Mouse (Mus musculus): Measurements from ENCODE around the gene Snrpf. TPM values are rescaled to one million over a fixed set of nuclear protein-coding genes. Genes with fewer than 3 reads are reported as not detected.
"Not testable (repeated sequence)": the region's sequence is repeated elsewhere in the genome, so short reads cannot be mapped to it uniquely, and the experiment has no call there.

Gene Snrpf
- polyA plus RNA-seq, 1 experiment from 2014 or later = 155 TPM

DNA sequence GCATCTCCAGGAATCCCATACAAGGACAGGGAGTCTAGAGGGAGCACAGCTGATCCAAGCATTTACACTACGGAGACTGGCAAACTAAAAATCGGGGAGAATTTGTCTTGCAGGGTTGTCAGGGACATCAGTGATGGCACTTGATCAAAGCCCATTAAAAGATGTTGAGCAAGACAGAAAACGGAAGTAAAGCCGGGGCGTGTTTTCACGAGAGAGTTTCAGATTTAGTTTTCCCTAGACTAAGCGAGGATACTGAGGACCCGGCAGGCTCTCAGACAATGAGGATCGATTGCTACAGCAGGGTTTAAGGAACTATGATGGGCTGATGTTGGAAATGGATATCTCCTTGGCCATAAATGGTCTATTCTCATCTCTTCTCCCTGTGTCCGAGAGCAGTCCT is 22.4 kb downstream of the Snrpf start:
- DNase-seq (no peak), ATAC-seq (ENCODE audit: insufficient read depth) (no peak)
- TF ChIP-seq CTCF (IDR thresholded peaks at IDR 0.05; ENCODE audit: low read depth) = no peak
- Histone ChIP-seq H3K4me1 (ENCODE audit: insufficient read depth) (no peaks in the 10 kb centered on the region), H3K36me3 (ENCODE audit: insufficient read depth) (no peaks in the 10 kb centered on the region), H3K4me2 (no peak overlapping the region), H3K9ac (no peak overlapping the region), H3K4me3 (ENCODE audit: low read depth, low read length) (no peak overlapping the region), H3K27me3 (ENCODE audit: insufficient read depth, low read length) (no peaks in the 10 kb centered on the region), H3K27ac (ENCODE audit: low read depth) (no peak overlapping the region), H3K9me3 (ENCODE audit: low read depth, low read length) (no peaks in the 10 kb centered on the region)
- WGBS = 71% methylated on average over 10 of the region's 10 CpGs

DNA sequence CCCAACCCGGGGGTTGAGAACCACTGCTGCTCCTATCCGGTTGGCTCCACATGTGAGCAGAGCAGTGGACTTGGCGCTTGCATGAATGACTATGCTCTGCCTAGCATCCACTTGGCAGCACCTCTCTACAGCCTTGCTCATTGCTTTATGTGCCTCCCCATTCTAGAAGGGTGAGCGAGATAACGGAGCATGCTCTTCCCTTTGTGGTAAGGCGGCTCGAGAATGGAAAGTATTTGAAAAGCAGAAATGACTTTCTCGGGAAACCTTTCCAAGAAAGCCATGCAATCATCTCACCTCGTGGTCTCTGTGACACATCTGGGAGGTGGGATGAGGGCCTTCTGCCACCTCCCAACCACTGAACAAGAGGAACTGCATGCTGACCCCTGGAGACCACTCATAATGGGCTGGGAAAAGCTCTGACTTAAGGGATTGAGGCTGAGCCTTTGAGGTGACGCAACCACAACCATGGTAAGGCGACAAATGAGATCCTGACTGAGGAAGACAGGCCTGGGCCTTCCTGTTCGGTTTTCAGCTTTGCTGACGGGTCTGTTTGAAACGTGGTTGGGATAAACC is 24.9 kb downstream of the Snrpf start:
- ATAC-seq (ENCODE audit: insufficient read depth) (no peak), DNase-seq (no peak)
- no peak overlapping the region for H3K4me2 ChIP-seq
- TF ChIP-seq CTCF (IDR thresholded peaks at IDR 0.05; ENCODE audit: low read depth) = no peak
- no peak overlapping the region for H3K4me3 ChIP-seq (ENCODE audit: low read depth, low read length)
- H3K9ac ChIP-seq = no peak overlapping the region
- no peak overlapping the region for H3K27ac ChIP-seq (ENCODE audit: low read depth)
- H3K27me3 ChIP-seq (ENCODE audit: insufficient read depth, low read length) = no peaks in the 10 kb centered on the region
- no peaks in the 10 kb centered on the region for H3K9me3 ChIP-seq (ENCODE audit: low read depth, low read length)
- no peaks in the 10 kb centered on the region for H3K36me3 ChIP-seq (ENCODE audit: insufficient read depth)
- H3K4me1 ChIP-seq (ENCODE audit: insufficient read depth) = no peaks in the 10 kb centered on the region
- WGBS = 75% methylated on average over 14 of the region's 14 CpGs

DNA sequence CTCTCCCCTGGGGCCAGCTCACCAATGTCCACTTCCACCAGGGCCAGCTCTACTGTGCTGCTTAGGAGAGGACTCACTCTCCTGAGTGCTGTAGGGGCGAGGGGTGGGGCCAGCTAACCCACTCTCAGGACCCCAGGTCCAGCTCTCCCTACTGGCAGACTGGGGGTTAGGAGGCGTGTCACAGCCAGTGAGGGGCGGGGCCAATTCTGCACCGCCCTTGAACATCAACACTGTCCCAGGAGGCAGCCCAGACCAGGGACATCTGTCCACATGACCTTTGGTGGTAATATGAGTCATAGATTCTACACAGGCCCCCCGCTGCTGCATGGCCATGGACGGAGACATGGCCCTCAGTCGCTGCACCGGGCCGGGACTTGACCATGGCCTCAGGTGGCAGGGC is 29.7 kb downstream of the Snrpf start:
- ATAC-seq (ENCODE audit: insufficient read depth) = peak; percentile 17; the same call in 1 of the 2 replicates
- Histone ChIP-seq H3K9ac (no peak overlapping the region), H3K27me3 (ENCODE audit: insufficient read depth, low read length) (no peaks in the 10 kb centered on the region), H3K36me3 (ENCODE audit: insufficient read depth) (no peaks in the 10 kb centered on the region), H3K27ac (ENCODE audit: low read depth) (no peak overlapping the region), H3K9me3 (ENCODE audit: low read depth, low read length) (no peaks in the 10 kb centered on the region), H3K4me2 (no peak overlapping the region), H3K4me1 (ENCODE audit: insufficient read depth) (no peaks in the 10 kb centered on the region), H3K4me3 (ENCODE audit: low read depth, low read length) (no peak overlapping the region)
- WGBS = 42% methylated on average over 9 of the region's 9 CpGs
- no peak for TF ChIP-seq CTCF (IDR thresholded peaks at IDR 0.05; ENCODE audit: low read depth)
- DNase-seq = no peak

DNA sequence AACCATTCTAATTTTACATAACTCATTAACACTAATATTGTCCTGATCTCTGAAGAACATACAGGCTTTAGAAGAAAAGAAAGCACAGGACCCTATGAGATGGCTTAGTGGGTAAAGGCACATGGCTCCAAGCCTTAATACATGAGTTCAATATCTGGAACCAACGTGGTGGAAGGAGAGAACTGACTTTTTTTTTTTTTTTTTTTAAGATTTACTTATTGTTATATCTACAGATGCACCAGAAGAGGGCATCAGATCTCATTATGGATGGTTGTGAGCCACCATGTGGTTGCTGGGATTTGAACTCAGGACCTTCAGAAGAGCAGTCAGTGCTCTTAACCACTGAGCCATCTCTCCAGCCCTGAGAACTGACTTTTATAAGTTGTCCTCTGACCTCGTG is 31.5 kb downstream of the Snrpf start:
- not testable (repeated sequence) for H3K4me3 ChIP-seq (ENCODE audit: low read depth, low read length); ATAC-seq (ENCODE audit: insufficient read depth); H3K27ac ChIP-seq (ENCODE audit: low read depth); H3K9me3 ChIP-seq (ENCODE audit: low read depth, low read length); H3K4me2 ChIP-seq; DNase-seq; H3K36me3 ChIP-seq (ENCODE audit: insufficient read depth); H3K4me1 ChIP-seq (ENCODE audit: insufficient read depth); H3K27me3 ChIP-seq (ENCODE audit: insufficient read depth, low read length); H3K9ac ChIP-seq
- whole genome bisulfite sequencing = 77% methylated on average over 2 of the region's 2 CpGs

DNA sequence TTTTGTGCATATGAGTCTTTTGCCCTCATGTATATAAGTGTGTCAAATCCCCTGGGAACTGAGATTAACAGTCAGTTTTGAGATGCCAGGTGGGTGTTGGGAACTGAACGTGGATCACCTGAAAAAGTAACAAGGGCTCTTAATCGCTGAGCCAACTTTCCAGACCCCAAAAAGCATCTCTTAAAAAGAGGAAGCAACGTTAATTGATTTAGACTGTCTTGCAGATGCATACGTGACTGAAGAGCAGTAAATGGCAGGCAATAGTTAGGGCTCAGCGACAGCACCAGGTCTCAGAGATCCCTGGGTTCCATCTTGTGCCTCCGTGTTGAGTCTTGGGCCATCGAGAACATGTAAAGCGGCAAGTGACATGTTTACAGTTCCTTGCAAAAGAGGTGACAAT is 36.9 kb downstream of the Snrpf start:
- no peak overlapping the region for H3K4me3 ChIP-seq (ENCODE audit: low read depth, low read length)
- ATAC-seq (ENCODE audit: insufficient read depth) (no peak), DNase-seq (no peak)
- no peaks in the 10 kb centered on the region for H3K4me1 ChIP-seq (ENCODE audit: insufficient read depth)
- no peak overlapping the region for H3K9ac ChIP-seq
- no peak overlapping the region for H3K27ac ChIP-seq (ENCODE audit: low read depth)
- H3K27me3 ChIP-seq (ENCODE audit: insufficient read depth, low read length) = no peaks in the 10 kb centered on the region
- H3K9me3 ChIP-seq (ENCODE audit: low read depth, low read length) = no peaks in the 10 kb centered on the region
- TF ChIP-seq CTCF (IDR thresholded peaks at IDR 0.05; ENCODE audit: low read depth) = no peak
- no peaks in the 10 kb centered on the region for H3K36me3 ChIP-seq (ENCODE audit: insufficient read depth)
- 80% methylated on average over 8 of the region's 8 CpGs for WGBS
- no peak overlapping the region for H3K4me2 ChIP-seq

DNA sequence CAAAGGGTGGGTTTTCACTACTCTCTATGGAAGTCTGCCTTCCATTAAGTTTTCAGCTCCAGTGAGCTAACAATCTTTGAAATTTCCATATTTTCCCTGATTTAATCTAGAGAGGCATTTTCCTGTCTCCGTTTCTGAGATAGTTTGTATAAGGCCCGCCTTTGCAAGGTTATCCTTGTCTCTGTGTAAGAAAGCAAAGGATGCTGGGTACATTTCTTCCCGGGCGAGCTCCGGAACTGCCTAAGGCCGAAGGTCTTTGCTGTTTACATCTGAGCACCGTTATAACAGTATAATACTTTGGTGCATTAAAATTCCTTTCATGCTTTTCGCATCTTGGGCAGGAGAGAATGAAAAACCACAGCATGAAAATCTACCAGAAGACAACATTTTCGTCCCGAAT is 39.7 kb downstream of the Snrpf start:
- ATAC-seq (ENCODE audit: insufficient read depth) (no peak), DNase-seq (no peak)
- Histone ChIP-seq H3K4me3 (ENCODE audit: low read depth, low read length) (no peak overlapping the region), H3K9me3 (ENCODE audit: low read depth, low read length) (no peaks in the 10 kb centered on the region), H3K27ac (ENCODE audit: low read depth) (no peak overlapping the region), H3K27me3 (ENCODE audit: insufficient read depth, low read length) (no peaks in the 10 kb centered on the region), H3K4me1 (ENCODE audit: insufficient read depth) (no peaks in the 10 kb centered on the region), H3K36me3 (ENCODE audit: insufficient read depth) (no peaks in the 10 kb centered on the region), H3K9ac (no peak overlapping the region), H3K4me2 (no peak overlapping the region)
- no peak for TF ChIP-seq CTCF (IDR thresholded peaks at IDR 0.05; ENCODE audit: low read depth)
- 48% methylated on average over 10 of the region's 10 CpGs for WGBS

DNA sequence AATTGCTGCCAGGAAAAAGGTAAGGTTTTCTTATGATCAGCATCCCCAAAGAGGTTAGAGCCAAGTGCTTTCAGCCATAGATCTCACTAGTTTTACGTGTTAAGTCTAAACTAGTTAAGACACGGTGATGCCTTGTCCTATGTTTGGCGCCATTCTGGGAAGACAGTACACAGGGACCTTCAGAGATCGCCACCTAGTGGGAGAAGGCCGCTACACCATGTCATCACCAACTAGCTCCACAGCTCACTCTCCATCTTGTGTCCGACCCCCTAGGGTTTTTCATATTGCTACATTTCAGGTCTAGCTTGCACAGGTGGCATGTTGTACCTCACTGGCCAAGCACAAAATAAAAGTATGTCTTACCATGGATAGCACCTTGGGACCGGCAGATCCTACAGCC is 40.5 kb downstream of the Snrpf start:
- no peaks in the 10 kb centered on the region for H3K27me3 ChIP-seq (ENCODE audit: insufficient read depth, low read length)
- no peaks in the 10 kb centered on the region for H3K9me3 ChIP-seq (ENCODE audit: low read depth, low read length)
- H3K4me3 ChIP-seq (ENCODE audit: low read depth, low read length) = no peak overlapping the region
- DNase-seq = peak; percentile 91
- no peak overlapping the region for H3K27ac ChIP-seq (ENCODE audit: low read depth)
- H3K4me2 ChIP-seq = no peak overlapping the region
- peak; percentile 86 for ATAC-seq (ENCODE audit: insufficient read depth)
- peak; percentile 93 for TF ChIP-seq CTCF (IDR thresholded peaks at IDR 0.05; ENCODE audit: low read depth)
- H3K9ac ChIP-seq = no peak overlapping the region
- H3K4me1 ChIP-seq (ENCODE audit: insufficient read depth) = no peaks in the 10 kb centered on the region
- 12% methylated on average over 7 of the region's 7 CpGs for WGBS
- no peaks in the 10 kb centered on the region for H3K36me3 ChIP-seq (ENCODE audit: insufficient read depth)
